Mouse (Mus musculus) adipocyte (in vitro differentiated cells): Measurements from ENCODE around the gene Alg3.
A peak's percentile ranks its signal among the peaks of the same experiment; 100 is the strongest.

Experiments used
- DNase-seq: peaks from one replicate; pipeline ENCODE4 v3.0.0-alpha.2; 2016; ENCODE audit warnings: low spot score

The Alg3 gene

DNA sequence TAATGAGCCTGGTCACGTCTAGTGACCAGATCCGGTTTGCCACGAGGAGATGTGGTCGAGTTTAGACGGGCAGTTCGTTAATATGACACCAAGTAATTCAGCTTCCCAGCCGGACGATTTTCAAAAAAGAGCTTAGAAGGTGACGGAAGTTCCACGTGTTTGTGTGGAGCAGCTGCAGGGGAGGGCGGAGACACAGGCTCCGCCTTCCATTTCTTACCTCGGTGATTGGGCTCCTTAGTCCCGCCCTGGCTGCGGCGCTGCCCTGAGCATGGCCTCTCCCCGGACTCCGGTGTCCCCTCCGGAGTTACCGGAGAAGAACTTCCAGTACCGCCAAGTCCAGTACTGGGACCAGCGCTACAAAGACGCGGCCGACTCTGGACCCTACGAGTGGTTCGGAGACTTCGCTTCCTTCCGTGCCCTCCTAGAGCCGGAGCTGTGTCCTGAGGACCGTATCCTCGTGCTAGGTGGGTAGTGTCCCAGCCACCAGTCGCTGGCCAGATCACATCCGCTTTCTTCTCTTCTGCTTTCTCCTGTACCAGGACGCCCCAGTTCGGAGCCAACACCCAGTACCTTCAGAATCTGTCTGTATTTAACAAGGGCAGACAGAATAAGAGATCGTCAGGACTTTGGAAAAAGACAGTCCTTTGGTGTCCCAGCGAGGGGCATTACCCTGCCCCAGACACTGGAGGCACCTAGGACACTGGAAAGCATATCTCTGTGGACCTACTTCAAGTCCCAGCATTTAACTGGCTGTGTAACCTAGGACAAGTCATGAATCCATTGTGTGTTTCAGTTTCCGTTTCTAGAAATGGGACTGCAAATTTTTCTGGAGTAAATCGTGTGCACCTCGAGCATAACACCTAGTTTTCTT, at the start of gene Alg3, which contains the start of the genes Eef1akmt4 and Gm49333:
TSS of gene Alg3 (minus strand) at position 379 of the 871 bp plus-strand sequence.
TSS of gene Eef1akmt4 (plus strand) at position 237 of the 871 bp plus-strand sequence.
TSS of gene Gm49333 (plus strand) at position 254 of the 871 bp plus-strand sequence.
- peak; percentile 97 for DNase-seq

DNA sequence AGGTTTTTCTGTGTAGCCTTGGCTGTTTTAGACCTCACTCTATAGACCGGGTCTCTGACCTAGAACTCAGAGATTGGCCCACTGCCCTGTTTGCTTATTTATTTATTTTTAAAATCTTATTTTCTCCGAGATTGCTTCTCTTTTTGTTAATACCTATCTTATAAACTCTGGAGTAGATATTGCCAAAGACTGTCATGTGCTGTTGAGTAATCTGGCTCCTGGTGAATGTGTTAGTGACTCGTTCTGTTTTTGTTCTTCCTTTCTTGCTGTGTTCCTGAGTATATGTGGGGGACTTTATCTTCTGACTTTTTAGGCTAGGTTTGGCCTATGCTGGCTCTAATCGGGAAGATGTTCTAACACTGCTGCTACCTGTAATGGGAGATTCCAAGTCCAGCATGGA, 46.1 kb upstream of the Alg3 start:
- no peak for DNase-seq

- DNase-seq: no peak
Observed at GRCm38 (mm10) chr16:20653315-20653714, 41.8 kb upstream of the Alg3 start.

DNA sequence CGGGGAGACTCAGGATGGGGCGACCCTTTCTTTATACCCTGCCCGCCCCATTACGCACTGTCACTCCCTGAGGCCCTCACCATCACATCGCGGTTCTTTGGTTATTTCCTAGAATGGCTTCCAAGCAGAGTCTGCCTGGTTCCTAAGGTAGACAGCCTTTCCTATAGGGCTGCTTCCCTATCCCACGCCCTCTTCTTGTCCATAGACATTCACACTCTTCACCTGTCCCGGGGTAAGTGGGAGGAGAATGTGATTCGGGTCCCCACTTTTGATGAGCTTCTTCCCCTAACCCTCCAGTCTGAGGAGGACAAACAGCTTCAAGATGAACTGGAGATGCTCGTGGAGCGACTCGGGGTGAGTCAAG, 40.4 kb upstream of the Alg3 start:
- DNase-seq: no peak

GRCm38 (mm10) chr16:20651076-20651946, 39.8 kb upstream of the Alg3 start, which contains the start of gene Psmd2:
TSS of gene Psmd2 (plus strand) at chr16:20651652.
- DNase-seq: peak; percentile 97

GRCm38 (mm10) chr16:20643911-20644310, 32.4 kb upstream of the Alg3 start:
- DNase-seq: no peak

GRCm38 (mm10) chr16:20642161-20642560, 30.6 kb upstream of the Alg3 start:
- peak; percentile 75 for DNase-seq

GRCm38 (mm10) chr16:20638367-20638766, 26.8 kb upstream of the Alg3 start:
- DNase-seq: no peak

- no peak for DNase-seq
Observed at GRCm38 (mm10) chr16:20637410-20637809, 25.9 kb upstream of the Alg3 start.

DNA sequence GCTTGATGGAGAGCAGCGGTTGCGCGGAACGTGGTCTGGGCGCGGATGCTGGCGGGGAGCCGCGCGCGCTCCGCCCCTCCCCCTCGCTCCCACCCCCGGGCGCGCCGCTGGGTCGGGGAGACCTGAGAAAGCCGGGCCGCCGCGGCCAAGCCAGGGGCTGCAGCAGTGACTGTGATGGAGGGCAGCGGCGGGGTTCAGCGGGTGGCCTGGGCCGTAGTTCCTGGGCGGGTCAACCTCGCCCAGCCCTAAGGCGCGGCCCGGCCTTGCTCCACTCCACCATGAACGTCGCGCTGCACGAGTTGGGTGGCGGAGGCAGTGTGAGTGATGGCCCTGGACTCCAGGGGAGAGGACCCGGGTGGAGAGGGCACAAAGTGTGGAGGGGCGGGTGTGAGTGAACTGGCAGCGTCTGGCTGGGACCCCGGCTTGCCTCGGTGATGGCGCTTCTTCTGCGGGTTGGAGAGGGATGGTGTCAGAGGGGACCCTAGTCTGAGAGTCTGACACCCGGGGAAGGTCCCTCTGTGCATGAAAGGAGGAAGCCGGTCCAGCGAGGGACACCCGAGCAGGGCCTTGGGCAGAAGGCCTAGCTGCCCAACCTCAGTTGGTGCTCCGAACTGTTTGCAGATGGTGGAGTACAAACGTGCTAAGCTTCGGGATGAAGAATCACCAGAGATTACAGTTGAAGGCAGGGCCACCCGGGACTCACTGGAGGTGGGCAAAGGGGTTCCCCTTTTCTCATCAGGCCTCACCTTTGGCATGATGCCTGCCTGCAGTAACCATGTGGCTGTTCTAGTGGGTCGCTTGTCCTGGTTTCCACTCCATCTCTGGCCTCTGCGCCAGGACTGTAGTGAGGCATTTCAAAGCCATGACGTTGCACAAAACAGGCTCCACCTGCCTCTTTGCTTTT, 18.4 kb upstream of the Alg3 start, which contains the start of gene Ece2:
TSS of gene Ece2 (plus strand) at position 98 of the 904 bp plus-strand sequence.
- DNase-seq: peak; percentile 28

GRCm38 (mm10) chr16:20628871-20629391, 17.4 kb upstream of the Alg3 start:
- DNase-seq: no peak

- peak; percentile 52 for DNase-seq
Observed at GRCm38 (mm10) chr16:20623211-20623610, 11.7 kb upstream of the Alg3 start.

- DNase-seq: peak; percentile 85
Observed at GRCm38 (mm10) chr16:20621991-20622685, 10.6 kb upstream of the Alg3 start.

- DNase-seq: peak; percentile 66
Observed at GRCm38 (mm10) chr16:20621191-20621990, 9.9 kb upstream of the Alg3 start, which contains the start of gene Camk2n2. TSS of gene Camk2n2 (minus strand) at chr16:20621287.

DNA sequence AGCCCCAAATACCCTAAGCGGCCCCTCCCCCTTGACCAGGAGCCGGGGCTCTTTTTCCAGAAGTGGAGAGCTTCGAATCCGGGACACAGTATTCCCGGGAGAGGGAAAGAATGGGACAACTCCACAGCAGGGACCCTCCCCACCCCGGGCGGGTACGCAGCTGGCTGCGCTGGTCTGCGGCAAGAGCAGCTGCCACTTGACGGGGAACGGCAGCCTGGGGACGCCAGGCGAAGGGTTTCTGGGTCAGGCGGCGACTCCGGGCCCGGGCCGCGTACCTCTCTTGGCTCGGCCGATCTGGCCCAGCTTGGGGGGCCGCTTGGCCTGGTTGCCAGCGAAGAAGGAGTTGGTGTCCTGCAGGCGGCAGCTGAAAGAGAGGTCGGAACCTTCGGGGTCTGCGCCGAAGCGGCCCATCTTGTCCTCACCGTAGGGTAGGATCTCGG, 9.2 kb upstream of the Alg3 start:
- no peak for DNase-seq

DNA sequence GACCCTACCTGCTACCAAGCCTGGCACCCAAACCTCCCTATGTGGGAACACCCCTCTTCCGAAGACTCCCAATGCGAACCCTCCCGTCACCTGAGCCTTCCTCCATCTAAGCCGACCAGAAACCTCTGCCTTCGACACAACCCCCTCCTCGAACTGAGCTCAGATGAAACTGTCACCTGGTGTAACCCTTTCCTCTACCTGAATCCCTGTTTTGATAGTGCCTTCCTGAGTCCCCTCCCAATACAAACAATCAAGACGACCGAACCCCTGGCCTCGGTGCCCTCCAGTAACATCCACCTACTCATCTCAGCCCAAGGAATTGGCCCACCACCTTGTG, 8.8 kb upstream of the Alg3 start:
- DNase-seq: no peak

DNA sequence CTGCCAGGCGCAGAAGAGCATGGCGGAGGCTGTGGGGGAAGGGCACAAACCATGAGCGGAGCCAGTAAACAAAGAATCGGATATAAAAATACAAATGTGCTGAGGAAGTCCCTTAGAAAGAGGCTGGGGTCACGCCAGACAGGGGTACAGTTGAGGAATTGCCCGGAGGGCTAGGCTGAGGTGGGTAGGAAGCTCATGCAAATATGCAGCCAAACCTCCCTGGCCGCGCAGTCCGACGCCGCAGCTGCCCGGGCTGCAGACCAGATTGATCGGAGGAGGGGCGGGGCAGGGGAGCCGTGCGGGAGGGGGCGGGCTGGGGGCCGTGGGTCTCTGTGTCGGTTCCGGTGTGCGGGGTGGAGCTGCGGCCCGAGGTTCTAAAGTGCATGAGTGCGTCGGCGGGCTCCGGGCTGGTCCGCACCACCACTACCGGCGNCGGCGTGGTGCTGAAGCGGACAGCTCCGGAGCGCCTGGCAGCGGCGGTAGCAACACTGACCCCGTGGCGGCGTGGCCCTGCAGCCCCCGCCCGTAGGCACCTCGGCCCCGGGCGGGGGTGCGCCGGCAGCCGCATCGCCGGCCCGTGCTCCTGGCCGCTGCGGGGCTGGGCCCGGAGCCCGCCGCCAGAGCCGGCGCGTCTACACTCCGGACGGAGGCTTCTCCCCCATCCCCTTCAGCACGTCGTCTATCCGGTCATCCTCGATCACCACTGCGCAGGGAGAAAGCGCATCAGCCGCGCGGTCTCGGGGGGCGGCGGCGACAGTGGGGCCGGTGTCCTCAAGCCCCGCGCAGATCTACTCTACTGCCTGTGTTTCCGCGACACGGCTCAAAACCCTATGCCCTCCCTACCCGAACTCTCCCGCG, 8.2 kb upstream of the Alg3 start:
- no peak for DNase-seq

- DNase-seq: peak; percentile 90
Observed at GRCm38 (mm10) chr16:20610501-20611356, 806 bp downstream of the Alg3 start.
